ENCODE assay signal across 25 mouse cellular contexts in the genomic region with DNA sequence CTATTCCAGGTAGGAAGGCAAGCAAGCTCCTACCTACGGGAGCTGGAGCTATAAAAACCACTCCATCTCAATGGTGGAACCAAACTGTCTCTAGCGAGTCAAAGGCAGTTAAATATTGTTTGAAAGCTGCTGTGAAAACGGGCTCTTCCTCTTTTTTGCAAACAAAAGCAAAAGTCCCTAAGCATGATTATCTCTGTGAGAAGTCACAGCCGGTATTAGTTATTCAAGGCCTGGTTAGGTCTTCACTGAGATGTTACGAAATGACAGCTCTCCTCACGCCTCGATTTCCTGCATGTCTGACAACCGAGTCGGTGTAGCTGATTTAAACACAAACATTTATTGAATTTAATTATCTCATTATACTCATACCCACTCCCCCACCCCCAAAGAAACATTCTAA. TPM values are rescaled to one million over a fixed set of nuclear protein-coding genes. Genes with fewer than 3 reads are reported as not detected.
A peak's percentile ranks its signal among the peaks of the same experiment; 100 is the strongest.
DNase-seq lines count a peak whose midpoint lies in the region; ATAC-seq and TF ChIP-seq lines count a peak whose summit lies in the region.
"Had no signal": no experiment of that assay in that cellular context is flagged by ENCODE, and none has a peak within 500 bp of the region (broad histone marks: within the 10 kb centered on the region; RNA-seq: fewer than 3 reads in every experiment).

No protein-coding gene starts in this region.

- no peaks in the 10 kb centered on the region for H3K27me3 ChIP-seq in spleen, adult 2 months (ENCODE audit: control insufficient read depth, insufficient read depth, low read length)
- H3K27me3 ChIP-seq in MEL (ENCODE audit: control insufficient read depth in 1 of 2, insufficient read depth in 2 of 2, low read length in 2 of 2), result no peaks in the 10 kb centered on the region
- no peaks in the 10 kb centered on the region for H3K27me3 ChIP-seq in hindbrain, embryonic 16.5 days (replicated peaks; ENCODE audit: control insufficient read depth, insufficient read depth, low read length)
- H3K27me3 ChIP-seq: embryonic facial prominence, embryonic 15.5 days; forebrain, embryonic 12.5 days; intestine, embryonic 15.5 days had no signal

- no peaks in the 10 kb centered on the region for H3K79me2 ChIP-seq in MEL (ENCODE audit: control insufficient read depth, insufficient read depth, low read length, poor library complexity)

- peaks cover 21% of the 10 kb centered on the region for H3K36me3 ChIP-seq in spleen, adult 2 months (ENCODE audit: control insufficient read depth, insufficient read depth, low read length)
- peaks cover 0 to 24% of the 10 kb centered on the region in 2 experiments; a peak in 2 of 4 replicates for H3K36me3 ChIP-seq in MEL (ENCODE audit: control insufficient read depth in 1 of 2, insufficient read depth in 2 of 2, low read length in 2 of 2)
- H3K36me3 ChIP-seq in hindbrain, embryonic 16.5 days (ENCODE audit: control insufficient read depth, insufficient read depth, low read length), result peaks cover 6% of the 10 kb centered on the region
- H3K36me3 ChIP-seq: intestine, embryonic 15.5 days had no signal

- TF ChIP-seq CTCF in spleen, adult 2 months (IDR thresholded peaks at IDR 0.05; ENCODE audit: extremely low read depth, insufficient read depth, insufficient read length, insufficient replicate concordance), result no peak
- TF ChIP-seq CTCF in MEL (IDR thresholded peaks at IDR 0.05 in 2 of 3, conservative IDR thresholded peaks at IDR 0.05 in 1 of 3; ENCODE audit: control insufficient read depth in 1 of 3, insufficient read depth in 1 of 3, low read depth in 2 of 3, low read length in 3 of 3, poor library complexity in 1 of 3, severe bottlenecking in 1 of 3), result no peak

- ATAC-seq in megakaryocyte, adult 5-6 weeks (ENCODE audit: poor library complexity, severe bottlenecking), result peak; percentile 53
- ATAC-seq in hindbrain, embryonic 16.5 days, result no peak
- ATAC-seq: forebrain, postnatal 0 days; hindbrain, postnatal 0 days; intestine, embryonic 15.5 days had no signal

- H3K9me3 ChIP-seq in MEL (replicated peaks; ENCODE audit: insufficient read depth, low read length), result no peaks in the 10 kb centered on the region
- H3K9me3 ChIP-seq in hindbrain, embryonic 16.5 days (ENCODE audit: control insufficient read depth, low read length), result no peaks in the 10 kb centered on the region
- H3K9me3 ChIP-seq: embryonic facial prominence, embryonic 10.5 days; embryonic facial prominence, embryonic 15.5 days; forebrain, embryonic 12.5 days; intestine, embryonic 15.5 days had no signal

- H3K9ac ChIP-seq in MEL (ENCODE audit: control insufficient read depth, low read depth, low read length, poor library complexity, severe bottlenecking), result peak overlapping the region; percentile 43; the same call in 1 of the 2 replicates
- no peak overlapping the region for H3K9ac ChIP-seq in hindbrain, embryonic 16.5 days (ENCODE audit: low read depth, low read length)
- H3K9ac ChIP-seq: embryonic facial prominence, embryonic 15.5 days; forebrain, embryonic 12.5 days; forebrain, postnatal 0 days; intestine, embryonic 15.5 days; liver, embryonic 14.5 days had no signal

- no peak overlapping the region for H3K4me2 ChIP-seq in hindbrain, embryonic 16.5 days (ENCODE audit: low read length)
- H3K4me2 ChIP-seq: embryonic facial prominence, embryonic 15.5 days; forebrain, embryonic 12.5 days; intestine, embryonic 15.5 days had no signal

- H3K27ac ChIP-seq in spleen, adult 2 months (ENCODE audit: insufficient read depth, low read length), result peak overlapping the region; percentile 22; the same call in 1 of the 2 replicates
- peak overlapping the region; percentile 89 for H3K27ac ChIP-seq in MEL (ENCODE audit: control insufficient read depth, low read depth, low read length)
- H3K27ac ChIP-seq in hindbrain, embryonic 16.5 days (ENCODE audit: low read depth, low read length), result no peak overlapping the region
- H3K27ac ChIP-seq: embryonic facial prominence, embryonic 10.5 days; embryonic facial prominence, embryonic 15.5 days; forebrain, embryonic 12.5 days; hindbrain, postnatal 0 days; intestine, embryonic 15.5 days; liver, embryonic 14.5 days had no signal

- H3K4me1 ChIP-seq in spleen, adult 2 months (ENCODE audit: control insufficient read depth, insufficient read depth, insufficient read length), result no peaks in the 10 kb centered on the region; the same call in 1 of the 2 replicates
- H3K4me1 ChIP-seq in MEL (ENCODE audit: control insufficient read depth in 1 of 2, insufficient read depth in 2 of 2, low read length in 2 of 2), result peaks cover 14 to 23% of the 10 kb centered on the region in 2 experiments
- no peaks in the 10 kb centered on the region for H3K4me1 ChIP-seq in hindbrain, embryonic 16.5 days (ENCODE audit: control insufficient read depth, insufficient read depth, low read depth, low read length)
- H3K4me1 ChIP-seq: embryonic facial prominence, embryonic 10.5 days; intestine, embryonic 15.5 days had no signal

- TF ChIP-seq RAD21 in MEL (IDR thresholded peaks at IDR 0.05; ENCODE audit: low read depth, low read length), result no peak

- DNase-seq in spleen, adult 2 months (ENCODE audit: low read depth in 1 of 2, low spot score in 2 of 2), result no peak
- no peak for DNase-seq in spleen, postnatal 4 days (ENCODE audit: low spot score in 2 of 2)
- peak; percentile 74 for DNase-seq in MEL (ENCODE audit: low read depth, low spot score)
- no peak for DNase-seq in embryo, embryonic 11 days
- no peak for DNase-seq in neural tube, embryonic 10.5 days (ENCODE audit: extremely low spot score, low spot score)
- no peak for DNase-seq in cerebellum, adult 9-10 months
- DNase-seq: adrenal gland, postnatal 10 days; cerebellum, adult 11-12 months; cerebellum, postnatal 10 days; forebrain, postnatal 0 days; heart, postnatal 14 days; kidney, adult 2 months; layer of hippocampus, adult 9-11 months; liver; lung, postnatal 4 days; midbrain, embryonic 14.5 days; thymus, postnatal 25 days had no signal

- peak; percentile 29 to 49; a peak in 2 of 4 replicates for TF ChIP-seq EP300 in MEL (IDR thresholded peaks at IDR 0.05; ENCODE audit: low read depth in 1 of 2, low read length in 2 of 2)

- H3K4me3 ChIP-seq in spleen, adult 2 months (ENCODE audit: extremely low read depth, insufficient read depth, insufficient read length), result no peak overlapping the region
- H3K4me3 ChIP-seq in MEL (ENCODE audit: control insufficient read depth in 1 of 2, insufficient read depth in 1 of 2, low read depth in 2 of 2, low read length in 2 of 2), result peak overlapping the region; percentile 10 to 27; a peak in 1 of 4 replicates
- no peak overlapping the region for H3K4me3 ChIP-seq in hindbrain, embryonic 16.5 days (ENCODE audit: low read length)
- H3K4me3 ChIP-seq: embryonic facial prominence, embryonic 10.5 days; embryonic facial prominence, embryonic 15.5 days; forebrain, embryonic 12.5 days; intestine, embryonic 15.5 days had no signal

- 18% methylated on average over 9 of the region's 9 CpGs for WGBS in spleen, adult 2 months
- 81% methylated on average over 9 of the region's 9 CpGs for WGBS in hindbrain, embryonic 16.5 days

- no peak for TF ChIP-seq POLR2A in spleen, adult 2 months (IDR thresholded peaks at IDR 0.05; ENCODE audit: low read depth, low read length)
- no peak for TF ChIP-seq POLR2A in MEL (IDR thresholded peaks at IDR 0.05; ENCODE audit: control insufficient read depth in 1 of 2, insufficient read depth in 1 of 2, low read depth in 1 of 2, low read length in 2 of 2, poor library complexity in 1 of 2)

TF ChIP-seq in MEL, 35 proteins besides CTCF, POLR2A, EP300 and RAD21:
- TF ChIP-seq MXI1 (IDR thresholded peaks at IDR 0.05; ENCODE audit: low read depth, low read length) (peak; percentile 42), TBP (IDR thresholded peaks at IDR 0.05; ENCODE audit: low read depth, low read length) (0 out of 2 replicates have a peak, but pooled peaks have one; percentile 17), GATA1 (IDR thresholded peaks at IDR 0.05; ENCODE audit: low read depth, low read length) (peak; percentile 41; the same call in 1 of the 2 replicates), RCOR1 (IDR thresholded peaks at IDR 0.05; ENCODE audit: low read depth, low read length) (no peak), SIN3A (IDR thresholded peaks at IDR 0.05; ENCODE audit: low read length) (peak; percentile 67), NELFE (IDR thresholded peaks at IDR 0.05; ENCODE audit: low read depth, low read length) (no peak), TCF12 (IDR thresholded peaks at IDR 0.05; ENCODE audit: low read depth, low read length) (peak; percentile 14; the same call in 1 of the 2 replicates), MEF2A (IDR thresholded peaks at IDR 0.05; ENCODE audit: extremely low read depth, insufficient replicate concordance, low read depth, low read length, poor library complexity, severe bottlenecking) (no peak), ZKSCAN1 (IDR thresholded peaks at IDR 0.05; ENCODE audit: low read depth, low read length) (no peak), ETS1 (IDR thresholded peaks at IDR 0.05; ENCODE audit: low read depth, low read length) (peak; percentile 64), ELF1 (IDR thresholded peaks at IDR 0.05; ENCODE audit: low read depth, low read length) (peak; percentile 31; the same call in 1 of the 2 replicates), TAL1 (IDR thresholded peaks at IDR 0.05; ENCODE audit: low read length) (no peak), MYC (IDR thresholded peaks at IDR 0.05; ENCODE audit: low read depth, low read length) (0 out of 2 replicates have a peak, but pooled peaks have one; percentile 34)

RNA-seq across cellular contexts. Expression of a gene that starts 48.2 kb away (rescaled TPM):
- 43.7 and 46.8 TPM in 2 replicates for polyA plus RNA-seq in spleen, adult 2 months (2012; rRNA removed)
- 0.08 TPM in 1 of 2 replicates, not detected in the other for total RNA-seq in MEL (2012; rRNA removed)
- polyA plus RNA-seq in MEL (2012; ENCODE audit: insufficient read depth in 1 of 2, insufficient read length in 2 of 2, low read depth in 1 of 2, low replicate concordance in 2 of 2, missing spikeins in 1 of 2), result not detected
- total RNA-seq in megakaryocyte, adult 5-6 weeks (2015), result 21.9 and 25.3 TPM in 2 replicates
- total RNA-seq in megakaryocyte, adult 5-6 weeks (2017), result 8.7 and 15.9 TPM in 2 replicates
- 27.4 and 33.7 TPM in 2 replicates for polyA plus RNA-seq in hindbrain, embryonic 16.5 days (2015; fragmentation: Nextera tagmentation; extraction: Ambion mirVana)

Comparison
In these comparisons a context has a peak if more than half of its experiments do, and no peak if none do; other contexts are left out.
1. H3K4me3 ChIP-seq: peak in MEL (2 of 2); none in spleen, adult 2 months (single experiment) and hindbrain, embryonic 16.5 days (single experiment).
2. RNA of a gene that starts 48.2 kb away (polyA plus RNA-seq): 43.7 to 46.8 TPM in spleen, adult 2 months and 27.4 to 33.7 TPM in hindbrain, embryonic 16.5 days; not detected in MEL; every median in the first group is over 10 times any median in the second.